ENCODE assay signal across 16 mouse cellular contexts in genomic region chr4:56489361-56489760, GRCm38 (mm10).
"Had no signal": no experiment of that assay in that cellular context is flagged by ENCODE, and none has a peak within 500 bp of the region (broad histone marks: within the 10 kb centered on the region; RNA-seq: fewer than 3 reads in every experiment).

No protein-coding gene starts in this region.

- H3K9me3 ChIP-seq: midbrain, embryonic 10.5 days; midbrain, embryonic 12.5 days; neural tube, embryonic 13.5 days; neural tube, embryonic 15.5 days; stomach, embryonic 15.5 days had no signal

- H3K27me3 ChIP-seq: midbrain, embryonic 12.5 days; neural tube, embryonic 13.5 days; neural tube, embryonic 15.5 days; stomach, embryonic 15.5 days had no signal

- DNase-seq: lung, adult 18-20 months; lung, embryonic 14.5 days; lung, postnatal 10 days; lung, postnatal 4 days; midbrain, embryonic 14.5 days; right cerebral cortex, postnatal 14 days; thymus, adult 2 months; thymus, postnatal 25 days had no signal

- H3K27ac ChIP-seq: midbrain, embryonic 10.5 days; midbrain, embryonic 12.5 days; neural tube, embryonic 13.5 days; neural tube, embryonic 15.5 days; stomach, embryonic 15.5 days; stomach, postnatal 0 days had no signal

- H3K9ac ChIP-seq: lung, embryonic 14.5 days; midbrain, embryonic 12.5 days; neural tube, embryonic 13.5 days; neural tube, embryonic 15.5 days; stomach, embryonic 15.5 days had no signal

- H3K36me3 ChIP-seq: midbrain, embryonic 10.5 days; midbrain, embryonic 12.5 days; neural tube, embryonic 13.5 days; neural tube, embryonic 15.5 days; stomach, embryonic 15.5 days had no signal

- ATAC-seq: midbrain, embryonic 16.5 days had no signal

- H3K4me3 ChIP-seq: midbrain, embryonic 10.5 days; midbrain, embryonic 12.5 days; myocyte; neural tube, embryonic 13.5 days; neural tube, embryonic 15.5 days; stomach, embryonic 15.5 days had no signal

- H3K4me2 ChIP-seq: lung, embryonic 14.5 days; midbrain, embryonic 12.5 days; neural tube, embryonic 13.5 days; neural tube, embryonic 15.5 days; stomach, embryonic 15.5 days had no signal
